Mouse (Mus musculus): ENCODE measurements around the gene Satb2. TPM values are rescaled to one million over a fixed set of nuclear protein-coding genes. Genes with fewer than 3 reads are reported as not detected.

The Satb2 gene
- total RNA-seq, 2 experiments from 2014 or later = 0.83 to 0.96 TPM

DNA sequence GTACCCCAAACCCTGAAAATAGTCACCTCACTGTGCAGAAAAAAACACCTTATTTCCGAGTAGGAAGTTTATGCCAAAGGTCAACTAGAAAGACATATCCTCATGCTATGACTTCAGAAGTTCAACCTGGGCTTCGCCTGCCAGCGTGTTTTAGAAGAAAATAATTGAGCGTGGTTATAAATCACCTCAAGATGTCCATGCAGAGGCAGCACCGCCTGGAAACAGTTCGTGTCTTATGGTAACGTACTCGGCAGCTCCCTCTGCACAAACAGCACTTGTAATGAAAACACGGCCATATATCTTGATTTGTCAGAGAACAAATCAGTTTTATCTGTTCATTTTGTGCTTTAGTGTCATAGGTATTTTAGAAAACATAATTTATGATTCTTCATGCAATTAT, 44.6 kb downstream of the Satb2 start:
- DNase-seq (ENCODE audit: low spot score in 2 of 2) = no peak

DNA sequence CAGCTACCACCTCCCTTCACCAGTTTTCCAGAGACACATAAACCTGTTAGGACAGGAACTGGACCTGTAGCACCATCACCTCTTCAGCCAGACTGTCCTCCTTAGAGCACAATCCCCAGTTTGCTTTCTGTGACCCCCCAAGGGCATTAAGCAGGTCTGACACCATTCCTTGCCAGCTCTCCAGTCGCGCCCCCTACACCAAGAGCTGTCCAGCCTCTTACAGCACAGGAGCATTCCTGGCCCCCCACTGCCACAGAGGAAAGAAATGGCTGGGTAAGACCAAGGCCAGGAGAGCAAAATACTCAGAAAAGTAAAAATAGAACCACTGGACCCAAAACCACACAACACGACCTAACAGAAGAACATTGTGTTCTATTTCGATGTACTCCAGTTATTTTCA, 48.4 kb downstream of the Satb2 start:
- DNase-seq (ENCODE audit: low spot score in 2 of 2) = no peak

DNA sequence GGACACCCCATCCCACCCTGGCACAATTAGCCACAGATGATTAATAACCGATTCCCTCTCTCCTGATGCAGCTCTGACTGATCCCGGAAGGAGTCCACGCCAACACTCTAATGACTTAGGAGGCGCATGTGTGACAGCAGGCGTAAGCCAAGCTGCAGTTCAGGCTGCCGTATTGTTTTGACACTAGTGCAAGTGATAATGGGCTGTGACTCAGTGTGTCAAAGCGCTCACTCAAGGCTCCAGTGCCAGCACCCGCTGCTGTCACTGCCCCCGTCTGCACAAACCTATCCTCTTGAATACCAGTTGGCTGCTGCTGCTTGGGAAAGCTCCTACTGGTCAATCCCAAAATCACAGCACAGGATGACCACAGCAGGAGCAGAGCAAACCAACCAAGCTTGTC, 49.7 kb downstream of the Satb2 start:
- no peak for DNase-seq (ENCODE audit: low spot score in 2 of 2)

DNA sequence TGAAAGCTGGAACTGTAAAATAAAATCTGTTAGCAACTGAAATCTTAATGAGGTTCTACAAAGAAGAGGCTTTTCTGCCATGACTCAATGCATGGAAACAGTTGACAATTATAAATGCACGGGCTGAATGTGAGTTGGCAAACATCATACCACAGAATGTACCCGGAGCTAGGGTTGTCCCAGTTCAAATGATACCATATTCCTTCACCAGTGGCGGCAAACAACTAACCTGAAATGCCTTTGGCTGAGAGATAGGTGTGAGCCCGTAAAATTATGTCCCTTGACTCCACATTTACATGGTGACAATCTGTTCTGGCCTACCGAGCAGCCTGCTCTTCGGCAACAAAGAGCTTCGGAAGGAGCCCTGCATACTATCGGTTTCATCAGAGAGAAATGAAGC, 58.0 kb downstream of the Satb2 start:
- no peak for DNase-seq (ENCODE audit: low spot score in 2 of 2)

DNA sequence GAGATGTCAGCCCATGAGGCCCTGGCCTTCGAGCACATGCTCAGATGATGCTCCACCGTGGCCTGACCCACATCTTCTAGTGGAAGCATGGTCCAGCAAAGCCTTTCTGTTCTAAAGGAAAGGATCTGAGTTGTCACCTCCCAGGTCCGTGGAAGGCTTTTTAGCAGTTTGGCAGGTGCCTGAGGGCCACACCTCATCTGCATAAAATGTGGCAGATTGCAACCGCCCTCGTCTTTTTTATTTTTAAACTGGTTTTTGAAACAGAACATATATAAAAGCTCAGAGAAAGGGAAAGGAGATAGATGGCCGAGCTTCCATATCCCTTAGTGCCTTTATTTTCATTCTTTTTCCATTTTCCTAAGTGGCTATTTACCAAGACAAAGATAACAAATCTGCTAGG, 64.2 kb downstream of the Satb2 start:
- DNase-seq (ENCODE audit: low spot score in 2 of 2) = no peak

DNA sequence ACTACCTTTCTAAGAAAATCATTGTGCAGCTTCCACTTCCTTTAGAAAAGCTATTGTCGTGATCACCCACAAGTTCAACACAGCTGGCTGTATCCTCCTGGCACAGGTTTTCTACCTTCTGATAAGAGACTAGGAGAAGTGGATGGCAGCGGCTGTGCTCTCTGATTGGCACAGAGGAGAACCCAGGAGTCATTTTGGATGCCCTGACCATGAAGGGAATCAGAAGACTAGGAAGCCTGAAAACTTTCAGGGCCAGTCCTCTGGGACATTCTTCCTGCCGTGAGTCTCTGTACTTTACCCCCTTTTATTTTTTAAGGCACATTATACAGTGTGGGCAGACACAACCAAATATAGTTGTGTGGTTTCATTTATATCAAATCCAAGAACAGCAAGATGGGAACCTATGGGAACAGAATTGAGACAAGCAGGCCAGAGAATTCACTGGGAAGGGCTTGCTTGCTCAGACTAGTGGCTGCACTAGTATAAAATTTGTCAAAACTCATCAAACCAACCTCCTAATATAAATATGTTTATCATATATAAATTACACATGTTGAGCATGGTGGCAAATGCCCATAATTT, 77.7 kb downstream of the Satb2 start:
- DNase-seq (ENCODE audit: low spot score in 2 of 2) = no peak

DNA sequence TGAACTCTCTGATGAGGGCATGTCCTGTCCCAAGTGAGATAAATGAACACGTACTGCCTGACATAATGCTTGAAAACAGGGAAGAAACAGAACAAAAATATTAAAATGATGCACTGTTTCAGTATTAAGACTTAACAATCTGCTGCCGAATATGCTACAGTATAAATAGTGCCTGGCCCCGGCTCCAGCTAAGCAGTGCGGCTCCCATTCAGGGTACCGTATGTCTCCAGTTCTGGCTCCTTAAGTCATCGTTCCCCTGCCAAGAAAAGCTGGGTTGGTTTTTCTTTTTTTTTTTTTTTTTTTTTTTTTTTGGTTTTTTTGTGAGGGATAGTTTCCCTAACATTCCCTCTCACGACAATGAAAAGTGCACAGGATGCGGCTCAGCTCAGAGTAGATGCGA, 78.3 kb downstream of the Satb2 start:
- DNase-seq (ENCODE audit: low spot score in 2 of 2) = no peak

DNA sequence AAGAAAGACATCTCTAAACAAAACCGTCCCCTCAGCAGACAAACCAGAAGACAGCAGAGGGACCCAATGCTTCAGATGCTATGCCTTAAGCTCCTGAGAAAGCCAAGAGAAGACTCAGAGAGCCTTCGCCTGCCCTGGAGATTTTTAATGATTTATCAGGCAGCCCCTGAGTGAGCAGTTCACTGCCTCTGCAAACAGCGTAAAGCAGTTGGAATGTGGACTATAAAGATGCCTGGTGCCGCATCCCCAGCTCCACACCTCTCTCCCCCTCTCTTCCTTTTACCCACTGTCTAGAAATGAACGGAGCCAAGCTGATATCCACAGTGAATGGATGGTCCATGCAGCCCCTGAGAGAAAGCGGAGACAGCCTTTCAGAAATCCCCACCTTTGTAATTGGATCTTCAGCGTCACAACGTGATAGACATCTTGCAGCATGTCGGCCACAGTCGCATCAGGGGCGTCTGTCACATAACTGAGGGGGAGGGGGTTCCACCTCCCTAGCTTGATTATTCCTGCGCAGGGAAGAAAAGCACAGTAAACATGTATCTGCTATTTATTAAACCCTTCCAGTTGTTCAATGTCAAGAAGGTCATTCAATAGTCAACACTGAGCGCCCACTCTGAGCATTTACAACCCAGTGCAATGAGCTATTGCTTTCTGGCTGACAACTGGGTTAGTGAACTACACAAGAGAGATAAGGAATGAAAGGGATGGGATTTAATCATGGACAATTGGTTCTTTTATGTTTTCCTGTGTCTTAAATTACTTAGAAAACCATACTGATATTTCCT, 79.6 kb downstream of the Satb2 start:
- DNase-seq (ENCODE audit: low spot score in 2 of 2) = no peak

DNA sequence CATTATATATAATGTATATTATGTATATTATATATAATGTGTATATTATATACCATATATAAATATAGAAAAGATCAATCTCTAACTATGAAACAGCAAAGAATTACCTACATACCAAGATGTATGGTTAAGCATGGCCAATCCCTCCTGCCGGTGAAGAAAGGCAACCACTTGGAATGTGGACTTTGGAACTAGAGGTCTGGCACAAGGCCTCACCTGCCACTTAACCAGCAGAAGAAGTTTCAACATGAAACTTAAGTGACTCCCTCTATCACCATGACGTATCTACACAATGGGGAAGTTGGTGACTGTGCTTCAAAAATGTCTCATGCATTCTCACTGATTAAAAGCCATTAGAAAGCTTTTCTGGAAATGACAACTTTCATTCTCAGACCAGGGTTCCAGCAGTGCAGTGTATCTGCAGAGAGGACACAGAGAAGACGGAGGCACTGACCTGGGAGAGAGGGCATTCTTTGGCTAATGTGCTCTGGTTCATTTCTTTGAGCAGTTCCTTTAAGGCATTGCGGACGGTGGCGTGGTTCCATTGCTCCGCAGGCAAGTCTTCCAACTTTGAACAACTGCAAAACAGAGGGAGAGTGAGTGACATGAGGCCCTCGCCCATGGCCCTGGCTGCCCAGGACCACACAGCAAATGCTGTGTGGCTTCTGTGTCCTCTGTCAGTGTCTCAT, 80.8 kb downstream of the Satb2 start:
- DNase-seq (ENCODE audit: low spot score in 2 of 2) = no peak

DNA sequence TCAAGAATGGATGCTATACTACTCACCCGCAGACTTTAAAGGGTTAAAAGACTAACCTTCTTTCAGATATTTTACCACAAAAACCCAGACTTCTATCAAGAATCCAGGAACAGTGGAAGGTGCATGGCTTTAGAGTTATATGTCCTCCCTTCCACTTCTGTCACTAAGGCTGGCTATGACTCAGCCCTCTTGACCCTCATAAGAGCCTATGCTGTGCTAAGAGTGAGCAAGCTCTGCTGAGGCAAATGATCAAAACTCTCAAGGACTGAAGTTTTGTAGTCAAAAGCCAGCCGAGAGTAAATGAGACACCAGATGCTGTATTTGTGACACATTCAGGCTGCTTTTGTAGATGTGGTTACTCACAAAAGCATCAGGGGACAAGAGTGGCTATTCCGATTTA, 81.8 kb downstream of the Satb2 start:
- no peak for DNase-seq (ENCODE audit: low spot score in 2 of 2)

DNA sequence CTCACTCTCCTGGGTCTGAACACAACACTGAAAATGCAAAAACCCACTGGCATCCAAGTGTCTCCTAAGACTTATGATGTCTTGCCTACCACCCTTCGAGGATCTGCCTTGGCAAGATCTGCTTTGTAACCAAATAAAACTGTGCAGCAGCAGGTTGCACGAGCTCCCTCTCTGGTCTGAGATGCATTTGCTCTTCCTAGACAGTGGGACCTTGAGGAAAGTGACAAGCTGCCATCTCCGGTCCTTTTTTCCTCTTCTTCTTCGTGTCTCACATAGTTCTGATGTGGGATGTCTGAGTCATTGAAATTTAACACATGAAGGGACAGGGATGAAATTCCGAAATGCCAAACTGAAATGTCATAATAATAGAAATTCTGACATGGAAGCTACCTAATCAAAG, 85.7 kb downstream of the Satb2 start:
- DNase-seq (ENCODE audit: low spot score in 2 of 2) = no peak

DNA sequence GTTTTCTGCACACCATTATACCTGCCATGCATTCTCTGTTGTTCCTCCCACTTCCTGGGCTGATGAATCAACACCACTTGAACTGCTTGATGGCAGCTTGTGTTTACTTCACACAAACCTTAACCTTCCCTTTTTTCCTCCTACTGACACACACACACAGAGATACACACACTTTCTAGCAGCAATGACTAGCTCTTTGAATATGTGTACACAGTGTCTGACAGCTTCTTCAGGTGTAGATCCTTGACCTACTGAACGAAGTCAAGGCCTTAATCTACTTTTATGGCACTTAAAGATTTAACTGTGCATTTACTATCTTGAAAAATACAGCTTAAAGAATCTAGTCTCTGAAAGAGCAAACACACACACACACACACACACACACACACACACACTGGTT, 89.5 kb downstream of the Satb2 start:
- no peak for DNase-seq (ENCODE audit: low spot score in 2 of 2)

DNA sequence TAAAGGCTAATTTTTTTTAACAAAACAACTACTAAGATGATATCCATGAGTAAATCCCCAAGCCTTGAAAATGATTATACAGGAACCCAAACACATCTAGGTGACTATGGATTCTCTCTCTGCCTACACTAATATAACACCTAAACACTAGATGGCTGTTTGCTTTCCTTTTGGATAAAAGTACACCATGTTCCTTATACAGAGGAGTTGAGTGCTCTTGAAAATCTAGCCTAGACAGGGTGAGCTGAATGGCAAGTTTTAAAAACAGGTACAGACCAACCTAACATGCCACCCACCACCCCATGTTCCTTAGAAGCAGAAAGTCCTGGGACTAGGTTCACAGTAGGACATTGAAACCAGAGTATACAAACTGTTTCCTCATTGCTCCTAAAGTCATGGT, 90.9 kb downstream of the Satb2 start:
- no peak for DNase-seq (ENCODE audit: low spot score in 2 of 2)

DNA sequence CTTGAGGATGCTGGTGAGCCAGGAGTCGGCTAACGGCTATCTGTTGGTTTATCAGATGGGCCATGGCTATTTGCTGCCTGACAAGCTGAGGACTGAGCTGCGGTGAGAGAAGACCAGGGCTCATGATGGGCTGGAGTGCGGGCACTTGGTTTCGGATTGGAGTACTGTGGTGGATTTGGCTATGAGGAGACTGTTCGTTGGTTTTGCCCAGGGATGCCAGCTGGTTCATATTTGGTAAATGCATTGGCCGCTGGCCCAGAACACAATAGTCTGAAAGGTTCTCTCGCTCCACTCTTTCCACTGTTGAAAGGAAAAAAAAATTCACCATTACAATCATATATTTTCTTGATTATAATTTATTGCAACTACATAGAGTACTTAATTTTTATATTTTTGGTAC, 107.0 kb downstream of the Satb2 start:
- no peak for DNase-seq (ENCODE audit: low spot score in 2 of 2)

DNA sequence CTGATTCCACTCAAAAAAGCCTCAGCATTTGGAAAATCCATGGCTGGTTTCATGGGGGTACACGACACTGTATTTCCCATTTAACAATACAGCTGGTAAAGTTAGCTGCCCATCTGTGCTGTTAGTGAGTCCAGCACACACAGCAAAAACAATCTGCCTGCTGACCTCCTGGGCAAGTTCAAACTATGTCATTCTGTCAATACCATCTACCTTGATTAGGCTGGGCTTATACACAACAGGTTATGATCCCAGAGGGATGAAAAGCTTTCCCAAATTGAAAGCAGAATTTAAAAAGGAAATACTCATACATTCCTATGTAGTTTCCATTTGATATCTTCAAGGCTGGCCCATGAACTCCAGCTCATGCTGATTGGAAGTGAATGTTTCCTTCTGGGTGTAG, 113.2 kb downstream of the Satb2 start:
- no peak for DNase-seq (ENCODE audit: low spot score in 2 of 2)

DNA sequence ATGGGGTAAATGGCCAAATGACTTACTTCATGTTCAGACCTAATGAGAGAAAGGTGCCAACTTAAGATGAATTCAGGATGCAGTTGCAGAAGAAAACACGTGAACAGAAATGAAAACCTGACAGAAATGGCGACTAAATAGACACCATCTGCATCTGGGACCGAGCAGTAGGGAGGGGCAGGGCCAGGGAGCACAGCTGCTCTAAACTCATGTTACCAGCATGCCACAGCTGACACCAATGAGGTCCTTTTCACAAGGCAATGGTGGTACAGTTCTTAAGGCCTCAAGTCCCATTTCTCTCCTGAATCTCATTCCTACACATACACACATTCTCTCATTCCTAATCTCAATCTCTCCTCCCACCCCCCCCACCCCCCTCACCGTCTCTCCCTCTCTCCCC, 115.7 kb downstream of the Satb2 start:
- no peak for DNase-seq (ENCODE audit: low spot score in 2 of 2)

DNA sequence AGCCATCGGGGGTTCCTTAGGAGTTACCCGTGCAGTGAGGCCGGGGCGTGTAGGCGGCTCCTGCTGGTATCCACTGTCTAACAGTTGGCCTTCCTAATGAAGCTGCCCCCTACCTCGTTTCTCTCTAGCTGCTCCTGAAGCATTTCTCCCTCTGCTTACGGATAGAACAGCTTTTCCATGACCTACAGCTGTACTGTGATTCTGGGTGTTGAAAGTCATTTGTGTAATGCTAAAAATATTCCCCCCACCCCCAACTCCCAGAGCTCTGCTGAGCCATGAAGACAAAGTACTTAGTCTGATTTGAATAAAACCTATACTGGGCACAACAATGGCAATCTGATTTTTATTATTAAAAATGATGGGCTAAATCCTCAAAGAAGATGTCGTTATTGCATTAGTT, 121.2 kb downstream of the Satb2 start:
- DNase-seq (ENCODE audit: low spot score in 2 of 2) = no peak

DNA sequence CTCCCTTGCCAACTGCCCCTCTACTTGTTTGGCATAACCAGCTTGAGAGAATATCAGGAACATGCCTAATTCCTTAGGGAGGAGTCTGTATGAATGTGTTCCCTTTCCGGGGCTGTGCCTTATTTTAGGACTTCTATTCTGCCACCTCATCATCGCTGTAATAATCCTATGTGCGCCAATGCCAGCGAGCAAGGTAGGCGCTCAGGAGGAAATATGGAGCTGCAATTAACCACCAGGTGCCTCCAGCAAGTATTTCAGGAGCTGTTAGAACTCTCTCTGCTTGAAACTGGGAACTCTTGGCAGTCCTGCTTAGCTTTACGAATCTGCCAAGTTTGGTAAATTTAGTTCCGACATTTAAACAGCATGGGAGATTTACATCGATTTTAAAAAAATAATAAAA, 128.0 kb downstream of the Satb2 start:
- no peak for DNase-seq (ENCODE audit: low spot score in 2 of 2)

DNA sequence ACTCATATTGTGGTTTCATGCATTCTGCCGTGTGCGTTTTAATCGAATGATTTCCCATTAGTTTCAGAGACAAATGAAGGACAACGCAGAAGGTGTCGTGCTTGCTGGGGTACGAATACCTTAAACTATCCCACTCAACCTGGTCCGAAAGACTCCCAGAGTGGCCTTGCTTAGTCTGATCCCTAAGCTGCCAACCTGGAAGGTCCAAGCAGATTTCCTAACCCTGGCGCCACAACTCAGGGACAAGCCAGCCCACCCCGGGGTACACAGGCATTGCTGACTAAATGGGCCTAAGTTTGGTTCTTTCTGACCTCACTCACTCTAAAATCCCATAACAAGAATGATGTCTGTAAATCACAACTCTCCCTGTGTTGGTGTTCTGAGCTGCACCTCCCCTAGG, 132.1 kb downstream of the Satb2 start:
- no peak for DNase-seq (ENCODE audit: low spot score in 2 of 2)

DNA sequence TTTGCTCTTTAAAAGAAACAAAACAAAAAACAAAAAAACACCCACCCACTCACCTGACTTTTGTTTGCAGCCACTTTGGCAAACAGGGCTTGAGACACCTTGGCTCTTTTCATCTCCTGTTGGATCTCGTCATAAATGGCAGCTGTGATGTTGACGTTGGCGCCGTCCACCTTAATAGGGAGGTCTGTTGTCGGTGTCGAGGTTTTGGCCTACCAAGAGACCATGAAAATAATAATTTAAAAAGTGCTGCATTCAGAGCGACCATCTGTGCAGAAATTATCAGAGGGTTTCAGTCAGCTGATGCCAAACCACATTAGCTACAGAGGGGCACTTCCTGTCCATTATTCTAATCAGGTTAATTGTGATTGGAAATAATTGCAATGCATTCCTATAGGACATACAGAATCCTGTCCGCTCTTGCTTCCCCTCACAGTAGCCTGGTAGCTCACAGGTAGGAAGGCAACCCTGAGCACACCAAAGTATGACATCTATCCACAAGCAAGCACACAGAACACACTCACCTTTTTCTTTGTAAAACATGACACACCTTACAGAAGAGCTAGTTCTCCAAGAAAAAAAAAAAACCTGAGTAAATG, 132.8 kb downstream of the Satb2 start:
- no peak for DNase-seq (ENCODE audit: low spot score in 2 of 2)

DNA sequence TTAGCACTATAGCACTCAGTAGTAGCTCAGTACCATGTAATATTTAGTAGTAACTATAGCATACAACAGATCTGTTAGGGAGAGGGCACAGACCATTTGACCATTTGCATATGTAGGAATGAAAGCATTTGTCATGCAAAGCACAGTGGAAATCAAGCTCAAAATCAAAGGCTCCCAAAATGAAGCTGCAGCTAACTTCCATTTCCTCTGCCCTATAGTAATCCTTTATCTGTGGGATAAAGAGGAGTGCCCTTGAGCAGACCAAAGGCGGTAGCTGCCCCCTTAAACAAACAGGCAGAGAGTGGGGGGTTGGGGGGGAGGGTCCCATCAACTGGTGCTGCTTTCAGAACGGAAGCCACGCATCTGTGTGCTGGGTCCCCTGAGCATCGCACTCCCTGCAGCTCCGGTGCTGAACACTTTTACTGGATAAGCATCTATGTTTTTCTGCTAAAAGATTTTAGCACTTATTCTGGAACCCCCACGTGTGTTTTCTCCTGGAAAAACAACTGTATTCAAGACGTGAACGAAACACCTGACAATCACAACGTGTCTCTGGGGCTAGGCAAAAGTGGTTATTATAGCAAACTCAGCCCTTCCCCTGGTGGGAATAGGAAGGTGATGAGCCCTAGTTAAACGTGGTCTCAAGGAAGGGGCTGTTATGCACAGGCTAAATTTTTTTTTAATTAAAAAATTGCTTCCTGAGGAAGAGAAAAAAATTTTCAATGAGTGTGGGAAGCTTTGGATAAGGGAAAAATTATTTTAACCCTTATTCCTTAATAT, 133.7 kb downstream of the Satb2 start:
- no peak for DNase-seq (ENCODE audit: low spot score in 2 of 2)

DNA sequence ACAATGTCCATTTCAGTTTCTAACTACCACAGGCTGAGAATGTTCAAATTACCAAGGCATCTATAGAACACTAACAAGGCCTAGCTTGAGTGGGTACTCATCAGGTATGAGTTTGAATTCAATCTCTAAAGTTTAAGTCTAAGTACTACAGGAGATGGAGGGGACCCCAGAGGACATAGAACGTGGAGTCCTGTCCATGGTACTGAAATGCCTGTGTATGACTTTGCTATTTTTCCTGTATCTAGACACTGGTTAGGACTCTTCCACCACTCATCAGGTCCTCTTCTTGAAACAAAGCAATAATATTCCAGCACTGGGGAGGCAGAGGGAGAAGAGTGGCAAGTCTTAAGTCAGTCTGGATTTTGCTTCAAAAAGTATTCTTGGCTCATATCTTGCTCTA, 139.5 kb downstream of the Satb2 start:
- no peak for DNase-seq (ENCODE audit: low spot score in 2 of 2)

Data from gastrocnemius, postnatal 4 days (tissue).